10 mouse cellular contexts compared by ENCODE assay signal in genomic region chr14:19974429-19974828, GRCm38 (mm10). TPM values are rescaled to one million over a fixed set of nuclear protein-coding genes. Genes with fewer than 3 reads are reported as not detected.
DNase-seq lines count a peak whose midpoint lies in the region; ATAC-seq and TF ChIP-seq lines count a peak whose summit lies in the region.
"Had no signal": no experiment of that assay in that cellular context is flagged by ENCODE, and none has a peak within 500 bp of the region (broad histone marks: within the 10 kb centered on the region; RNA-seq: fewer than 3 reads in every experiment).

No protein-coding gene starts in this region.

- TF ChIP-seq POLR2A in cortical plate, adult 2 months (IDR thresholded peaks at IDR 0.05; ENCODE audit: extremely low read depth, insufficient read depth, low read length), result no peak

- H3K4me2 ChIP-seq in heart, postnatal 0 days (ENCODE audit: low read depth, low read length), result peak overlapping the region; percentile 69
- peak overlapping the region; percentile 67 for H3K4me2 ChIP-seq in hindbrain, embryonic 12.5 days (replicated peaks)
- peak overlapping the region; percentile 59 for H3K4me2 ChIP-seq in midbrain, embryonic 13.5 days (replicated peaks)

- H3K9me3 ChIP-seq in heart, postnatal 0 days (replicated peaks; ENCODE audit: control insufficient read depth, low read length), result no peaks in the 10 kb centered on the region
- H3K9me3 ChIP-seq in hindbrain, embryonic 12.5 days (replicated peaks), result no peaks in the 10 kb centered on the region
- no peaks in the 10 kb centered on the region for H3K9me3 ChIP-seq in midbrain, embryonic 13.5 days

- H3K4me1 ChIP-seq in heart, postnatal 0 days (ENCODE audit: control insufficient read depth, insufficient read depth), result peaks cover 16% of the 10 kb centered on the region
- H3K4me1 ChIP-seq in cortical plate, adult 2 months (ENCODE audit: control insufficient read depth, insufficient read depth, low read length), result peaks cover 6% of the 10 kb centered on the region
- peaks cover 55% of the 10 kb centered on the region for H3K4me1 ChIP-seq in hindbrain, embryonic 12.5 days
- H3K4me1 ChIP-seq in midbrain, embryonic 13.5 days (replicated peaks), result peaks cover 70% of the 10 kb centered on the region

- ATAC-seq in heart, postnatal 0 days (ENCODE audit: insufficient read depth, low read depth), result no peak
- ATAC-seq in hindbrain, embryonic 12.5 days (ENCODE audit: low FRiP score), result no peak
- no peak for ATAC-seq in midbrain, embryonic 13.5 days
- no peak for ATAC-seq in megakaryocyte progenitor cell, adult 5-6 weeks (replicated peaks; ENCODE audit: poor library complexity)

- H3K27ac ChIP-seq in heart, postnatal 0 days (ENCODE audit: low read depth), result peak overlapping the region; percentile 69
- H3K27ac ChIP-seq in cortical plate, adult 2 months (ENCODE audit: insufficient read depth, low read length), result no peak overlapping the region
- H3K27ac ChIP-seq in hindbrain, embryonic 12.5 days, result peak overlapping the region; percentile 92; the same call in 1 of the 2 replicates
- peak overlapping the region; percentile 90 for H3K27ac ChIP-seq in midbrain, embryonic 13.5 days

- WGBS in heart, postnatal 0 days, result 22% methylated on average over 5 of the region's 5 CpGs
- 76% methylated on average over 5 of the region's 5 CpGs for WGBS in hindbrain, embryonic 12.5 days
- 78% methylated on average over 5 of the region's 5 CpGs for WGBS in midbrain, embryonic 13.5 days

- H3K27me3 ChIP-seq in heart, postnatal 0 days (ENCODE audit: control insufficient read depth, insufficient read depth, low read length), result no peaks in the 10 kb centered on the region
- no peaks in the 10 kb centered on the region for H3K27me3 ChIP-seq in hindbrain, embryonic 12.5 days
- H3K27me3 ChIP-seq in midbrain, embryonic 13.5 days, result no peaks in the 10 kb centered on the region

- TF ChIP-seq EP300 in heart, postnatal 0 days (IDR thresholded peaks at IDR 0.05; ENCODE audit: low read depth), result no peak

- H3K4me3 ChIP-seq in heart, postnatal 0 days (ENCODE audit: low read depth, low read length), result peak overlapping the region; percentile 40; the same call in 1 of the 2 replicates
- peak overlapping the region; percentile 89 for H3K4me3 ChIP-seq in cortical plate, adult 2 months (ENCODE audit: insufficient read depth, low read length)
- H3K4me3 ChIP-seq in hindbrain, embryonic 12.5 days, result peak overlapping the region; percentile 47
- peak overlapping the region; percentile 64 for H3K4me3 ChIP-seq in midbrain, embryonic 13.5 days (replicated peaks)

- DNase-seq in heart, postnatal 0 days (ENCODE audit: low spot score), result peak; percentile 47
- no peak for DNase-seq in heart, postnatal 4 days
- no peak for DNase-seq in urinary bladder, postnatal 10 days (ENCODE audit: low spot score)
- no peak for DNase-seq in testis, postnatal 10 days (ENCODE audit: low spot score)
- DNase-seq: gastrocnemius, postnatal 14 days; thymus, postnatal 4 days had no signal

- peak overlapping the region; percentile 47; the same call in 1 of the 2 replicates for H3K9ac ChIP-seq in heart, postnatal 0 days (replicated peaks; ENCODE audit: low read depth, low read length)
- peak overlapping the region; percentile 71; the same call in 1 of the 2 replicates for H3K9ac ChIP-seq in hindbrain, embryonic 12.5 days
- peak overlapping the region; percentile 73 for H3K9ac ChIP-seq in midbrain, embryonic 13.5 days (replicated peaks)

- no peak for TF ChIP-seq CTCF in heart, postnatal 0 days (IDR thresholded peaks at IDR 0.05; ENCODE audit: low read depth)
- TF ChIP-seq CTCF in cortical plate, adult 2 months (IDR thresholded peaks at IDR 0.05; ENCODE audit: extremely low read depth, insufficient read depth, low read length), result no peak

- no peaks in the 10 kb centered on the region for H3K36me3 ChIP-seq in heart, postnatal 0 days (replicated peaks; ENCODE audit: control insufficient read depth, insufficient read depth, low read length)
- H3K36me3 ChIP-seq in hindbrain, embryonic 12.5 days, result no peaks in the 10 kb centered on the region
- no peaks in the 10 kb centered on the region for H3K36me3 ChIP-seq in midbrain, embryonic 13.5 days

RNA-seq across cellular contexts. Expression of gene Gng2, which starts 3.0 kb away (rescaled TPM):
- total RNA-seq in heart, postnatal 0 days (2014; rRNA removed; ENCODE audit: low replicate concordance), result 31.8 and 48.0 TPM in 2 replicates
- 47.1 and 56.7 TPM in 2 replicates for polyA plus RNA-seq in heart, postnatal 0 days (2015; fragmentation: Nextera tagmentation; extraction: Ambion mirVana)
- total RNA-seq in heart, postnatal 4 days (2021), result 10 to 100 TPM; 54.1 to 57.2 TPM
- polyA plus RNA-seq in cortical plate, adult 2 months (2012; rRNA removed), result 104 and 123 TPM in 2 replicates
- polyA plus RNA-seq in hindbrain, embryonic 12.5 days (2016; fragmentation: Nextera tagmentation; extraction: Ambion mirVana), result 203 and 213 TPM in 2 replicates
- 367 and 370 TPM in 2 replicates for polyA plus RNA-seq in midbrain, embryonic 13.5 days (2015; fragmentation: Nextera tagmentation; extraction: Ambion mirVana)
- total RNA-seq in megakaryocyte progenitor cell, adult 5-6 weeks (2015), result 47.7 and 53.6 TPM in 2 replicates
- 32.1 and 67.0 TPM in 2 replicates for total RNA-seq in megakaryocyte progenitor cell, adult 5-6 weeks (2017)
